Mouse (Mus musculus) left cerebral cortex, adult 6 months (tissue): ENCODE results near the gene Josd1. TPM values are rescaled to one million over a fixed set of nuclear protein-coding genes. Genes with fewer than 3 reads are reported as not detected.

Experiments used
- long read RNA-seq, 2 experiments: library from polyadenylated mRNA; unstranded; transcript quantifications; one replicate each; pipeline ENCODE4 v2.0.0; 2019 to 2020
- polyA plus RNA-seq: library from polyadenylated mRNA; unstranded; fragments of <200 nt; fragmentation: Nextera tagmentation; gene quantifications from 2 replicates; pipeline ENCODE4 v1.2.3, GENCODE M21; 2021

Gene Josd1
- 6.9 and 13.9 TPM in 2 replicates for polyA plus RNA-seq
- long read RNA-seq, experiment 1, transcript Josd1-201 (4 exons, 3,440 nt), result major isoform, 9 of 25 reads
- long read RNA-seq, experiment 1, partial matches to known transcripts, result 16 of 25 reads
- long read RNA-seq, experiment 1, other reads (novel, unspliced or antisense), result 0 of 25 reads
- long read RNA-seq, experiment 2, partial matches to known transcripts, result 14 of 16 reads
- long read RNA-seq, experiment 2, other reads (novel, unspliced or antisense), result 0 of 16 reads

GRCm38 (mm10) chr15:79687646-79688267 is at the start of gene Josd1:
Gene Josd1, minus strand, starts transcription at chr15:79687919.

GRCm38 (mm10) chr15:79690426-79691022 is 2.8 kb upstream of the Josd1 start, which contains the start of gene Gtpbp1:
Gene Gtpbp1, plus strand, starts transcription at chr15:79690845.

GRCm38 (mm10) chr15:79670249-79670971 is 17.3 kb downstream of the Josd1 start, which contains the start of gene Tomm22:
Gene Tomm22, plus strand, starts transcription at chr15:79670861.

GRCm38 (mm10) chr15:79658531-79659375 is 29.0 kb downstream of the Josd1 start, which contains the start of the genes Fam227a and Cby1:
Gene Fam227a, minus strand, starts transcription at chr15:79658956.
Gene Cby1, plus strand, starts transcription at chr15:79659199.

Other genes starting within 250 kb of the Josd1 start
- gene Csnk1e, start 232.4 kb downstream of the Josd1 start, polyA plus RNA-seq, result 31.5 and 64.5 TPM in 2 replicates
- gene Kcnj4, start 182.7 kb downstream of the Josd1 start, polyA plus RNA-seq, result 6.1 and 10.7 TPM in 2 replicates
- 1.2 and 1.5 TPM in 2 replicates for gene Kdelr3, start 171.5 kb downstream of the Josd1 start, polyA plus RNA-seq
- gene Ddx17, start 141.2 kb downstream of the Josd1 start, polyA plus RNA-seq, result 10.6 and 17.0 TPM in 2 replicates
- gene Dmc1, start 82.8 kb downstream of the Josd1 start, polyA plus RNA-seq, result 0.06 TPM in 1 of 2 replicates, not detected in the other
- 0.44 and 0.55 TPM in 2 replicates for gene Fam227a, start 29.0 kb downstream of the Josd1 start, polyA plus RNA-seq
- 75.7 and 77.3 TPM in 2 replicates for gene Cby1, start 28.7 kb downstream of the Josd1 start, polyA plus RNA-seq
- 175 and 186 TPM in 2 replicates for gene Tomm22, start 17.1 kb downstream of the Josd1 start, polyA plus RNA-seq
- gene Gtpbp1, start 2.9 kb upstream of the Josd1 start, polyA plus RNA-seq, result 10.1 and 14.0 TPM in 2 replicates
- 9.8 and 17.3 TPM in 2 replicates for gene Sun2, start 54.6 kb upstream of the Josd1 start, polyA plus RNA-seq
- gene Dnal4, start 89.9 kb upstream of the Josd1 start, polyA plus RNA-seq, result 102 and 105 TPM in 2 replicates
- gene Nptxr, start 116.8 kb upstream of the Josd1 start, polyA plus RNA-seq, result 49.2 and 208 TPM in 2 replicates
- 1.3 and 23.2 TPM in 2 replicates for gene Npcd, start 146.3 kb upstream of the Josd1 start, polyA plus RNA-seq
- gene Cbx6, start 146.8 kb upstream of the Josd1 start, polyA plus RNA-seq, result 45.3 and 76.5 TPM in 2 replicates
- 1.9 and 3.0 TPM in 2 replicates for gene Apobec3, start 203.7 kb upstream of the Josd1 start, polyA plus RNA-seq